Mouse (Mus musculus): ENCODE measurements around the gene Adgrg3. TPM values are rescaled to one million over a fixed set of nuclear protein-coding genes. Genes with fewer than 3 reads are reported as not detected.

Gene Adgrg3
- polyA plus RNA-seq, 1 experiment from 2014 or later: 2.8 TPM

DNA sequence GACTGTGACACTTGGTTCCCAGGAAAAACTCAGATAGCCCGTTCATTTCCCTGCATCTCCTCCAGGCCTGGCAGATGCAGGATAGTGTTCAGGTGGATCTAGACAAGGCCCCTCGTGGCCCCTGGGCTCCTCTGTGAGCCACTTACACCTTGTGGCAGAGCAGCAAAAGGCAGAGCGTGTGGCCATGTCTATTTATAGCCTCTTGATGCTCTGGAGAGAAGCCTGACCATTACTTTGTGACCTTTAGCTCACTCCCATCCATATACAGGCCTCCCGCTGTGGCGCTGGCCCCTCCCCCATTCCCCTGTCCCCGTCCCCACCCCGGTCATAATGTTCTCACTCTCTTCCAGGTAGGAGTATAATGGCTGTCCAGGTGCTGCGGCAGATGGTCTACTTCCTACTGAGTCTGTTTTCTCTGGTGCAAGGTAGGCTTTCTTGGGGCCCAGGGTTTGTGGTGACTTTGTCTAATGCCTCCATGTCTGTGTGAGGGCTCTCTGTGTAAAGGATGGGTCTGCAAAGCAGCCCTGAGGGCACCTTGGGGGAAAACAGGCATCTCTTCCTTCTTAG lies 15.3 kb upstream of the Adgrg3 start:
- Histone ChIP-seq H3K4me2 (no peak overlapping the region), H3K9me3 (ENCODE audit: control insufficient read depth, low read length) (no peaks in the 10 kb centered on the region), H3K9ac (ENCODE audit: low read length) (no peak overlapping the region), H3K4me3 (ENCODE audit: low read depth, low read length) (no peak overlapping the region), H3K36me3 (ENCODE audit: control insufficient read depth, insufficient read depth, low read length) (peaks cover 38% of the 10 kb centered on the region), H3K27me3 (ENCODE audit: control insufficient read depth, insufficient read depth, low read length) (no peaks in the 10 kb centered on the region), H3K27ac (ENCODE audit: low read depth, low read length) (no peak overlapping the region), H3K4me1 (ENCODE audit: control insufficient read depth, insufficient read depth, low read length) (peaks cover 49% of the 10 kb centered on the region)
- WGBS: 69% methylated on average over 8 of the region's 8 CpGs
- no peak; the same call in 1 of the 2 replicates for ATAC-seq (ENCODE audit: low FRiP score)
- DNase-seq (ENCODE audit: low spot score, missing footprints): no peak

DNA sequence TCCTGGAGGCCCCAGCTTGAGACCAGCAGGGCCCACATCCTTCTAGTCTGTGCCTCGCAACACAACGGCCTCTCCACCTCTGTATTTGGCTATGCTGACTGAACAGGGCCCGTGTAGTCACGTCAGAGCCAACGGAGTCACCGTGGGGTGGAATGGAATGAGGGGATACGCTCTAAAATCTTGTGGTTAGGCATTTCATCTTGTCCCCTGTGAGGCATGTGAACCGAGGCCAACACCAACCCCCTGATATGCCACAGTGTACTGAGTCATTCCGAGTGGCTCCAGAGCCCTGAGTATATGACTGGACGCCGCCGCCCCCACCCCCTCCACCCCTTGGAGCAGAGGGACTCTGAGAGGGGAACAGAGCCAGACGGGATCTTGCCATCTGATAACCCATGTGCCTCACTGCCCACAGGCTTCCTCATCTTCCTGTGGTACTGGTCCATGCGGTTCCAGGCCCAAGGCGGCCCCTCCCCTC lies 5.0 kb upstream of the Adgrg3 start:
- Histone ChIP-seq H3K27ac (ENCODE audit: low read depth, low read length) (no peak overlapping the region), H3K9ac (ENCODE audit: low read length) (no peak overlapping the region), H3K4me3 (ENCODE audit: low read depth, low read length) (no peak overlapping the region), H3K9me3 (ENCODE audit: control insufficient read depth, low read length) (no peaks in the 10 kb centered on the region), H3K4me1 (ENCODE audit: control insufficient read depth, insufficient read depth, low read length) (no peaks in the 10 kb centered on the region), H3K4me2 (no peak overlapping the region), H3K27me3 (ENCODE audit: control insufficient read depth, insufficient read depth, low read length) (no peaks in the 10 kb centered on the region), H3K36me3 (ENCODE audit: control insufficient read depth, insufficient read depth, low read length) (peaks cover 57% of the 10 kb centered on the region)
- DNase-seq (ENCODE audit: low spot score, missing footprints): no peak
- 86% methylated on average over 15 of the region's 15 CpGs for WGBS
- ATAC-seq (ENCODE audit: low FRiP score): no peak

DNA sequence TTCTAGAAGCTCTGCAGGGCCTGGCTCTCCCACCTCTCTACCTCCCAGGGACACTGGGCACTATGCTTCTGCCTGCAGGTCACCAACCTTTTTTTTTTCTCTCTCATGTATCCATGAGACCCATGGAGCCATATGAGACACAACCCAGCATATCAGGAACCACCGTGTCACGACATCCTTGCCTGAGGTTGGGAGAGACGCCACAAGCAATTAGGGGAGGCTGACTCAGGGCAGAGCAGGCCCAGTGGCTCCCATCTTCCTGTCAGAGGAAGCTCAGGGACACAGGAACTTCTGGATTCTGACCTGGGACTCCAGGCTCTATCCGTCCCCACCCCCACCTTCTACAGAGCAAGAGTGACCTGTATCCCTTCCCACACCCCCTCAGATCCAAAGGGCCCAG lies 1.6 kb upstream of the Adgrg3 start:
- no peak for ATAC-seq (ENCODE audit: low FRiP score)
- no peak overlapping the region for H3K4me2 ChIP-seq
- WGBS: 82% methylated on average over 4 of the region's 4 CpGs
- H3K36me3 ChIP-seq (ENCODE audit: control insufficient read depth, insufficient read depth, low read length): peaks cover 32% of the 10 kb centered on the region
- no peaks in the 10 kb centered on the region for H3K27me3 ChIP-seq (ENCODE audit: control insufficient read depth, insufficient read depth, low read length)
- no peak overlapping the region for H3K4me3 ChIP-seq (ENCODE audit: low read depth, low read length)
- H3K4me1 ChIP-seq (ENCODE audit: control insufficient read depth, insufficient read depth, low read length): no peaks in the 10 kb centered on the region
- H3K9ac ChIP-seq (ENCODE audit: low read length): no peak overlapping the region
- no peak for DNase-seq (ENCODE audit: low spot score, missing footprints)
- H3K9me3 ChIP-seq (ENCODE audit: control insufficient read depth, low read length): no peaks in the 10 kb centered on the region
- H3K27ac ChIP-seq (ENCODE audit: low read depth, low read length): no peak overlapping the region; the same call in 1 of the 2 replicates

DNA sequence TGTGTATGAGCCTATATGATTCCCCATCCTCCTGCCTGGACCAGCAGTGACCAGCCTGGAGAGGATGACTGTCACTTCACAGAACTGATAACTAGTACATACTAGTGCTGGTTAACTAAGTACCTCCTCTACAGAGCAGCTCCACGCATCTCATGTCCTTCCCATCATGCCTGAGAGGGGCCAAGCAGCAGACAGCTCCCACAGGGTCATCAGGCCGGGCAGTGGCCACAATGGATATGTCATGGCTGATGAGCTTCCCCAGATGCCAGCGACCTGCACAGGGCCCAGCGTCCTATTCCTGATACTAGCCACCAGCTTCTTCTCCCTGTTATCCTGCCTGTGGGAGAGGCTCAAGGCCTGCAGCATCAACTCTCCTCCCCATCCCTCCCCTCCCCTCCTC lies 808 bp upstream of the Adgrg3 start:
- H3K36me3 ChIP-seq (ENCODE audit: control insufficient read depth, insufficient read depth, low read length): peaks cover 26% of the 10 kb centered on the region
- no peak overlapping the region for H3K4me3 ChIP-seq (ENCODE audit: low read depth, low read length)
- H3K4me1 ChIP-seq (ENCODE audit: control insufficient read depth, insufficient read depth, low read length): no peaks in the 10 kb centered on the region
- no peak overlapping the region for H3K4me2 ChIP-seq
- no peaks in the 10 kb centered on the region for H3K9me3 ChIP-seq (ENCODE audit: control insufficient read depth, low read length)
- no peak overlapping the region for H3K27ac ChIP-seq (ENCODE audit: low read depth, low read length)
- H3K27me3 ChIP-seq (ENCODE audit: control insufficient read depth, insufficient read depth, low read length): no peaks in the 10 kb centered on the region
- peak; percentile 44; the same call in 1 of the 2 replicates for ATAC-seq (ENCODE audit: low FRiP score)
- DNase-seq (ENCODE audit: low spot score, missing footprints): no peak
- H3K9ac ChIP-seq (ENCODE audit: low read length): no peak overlapping the region
- 61% methylated on average over 4 of the region's 4 CpGs for WGBS

DNA sequence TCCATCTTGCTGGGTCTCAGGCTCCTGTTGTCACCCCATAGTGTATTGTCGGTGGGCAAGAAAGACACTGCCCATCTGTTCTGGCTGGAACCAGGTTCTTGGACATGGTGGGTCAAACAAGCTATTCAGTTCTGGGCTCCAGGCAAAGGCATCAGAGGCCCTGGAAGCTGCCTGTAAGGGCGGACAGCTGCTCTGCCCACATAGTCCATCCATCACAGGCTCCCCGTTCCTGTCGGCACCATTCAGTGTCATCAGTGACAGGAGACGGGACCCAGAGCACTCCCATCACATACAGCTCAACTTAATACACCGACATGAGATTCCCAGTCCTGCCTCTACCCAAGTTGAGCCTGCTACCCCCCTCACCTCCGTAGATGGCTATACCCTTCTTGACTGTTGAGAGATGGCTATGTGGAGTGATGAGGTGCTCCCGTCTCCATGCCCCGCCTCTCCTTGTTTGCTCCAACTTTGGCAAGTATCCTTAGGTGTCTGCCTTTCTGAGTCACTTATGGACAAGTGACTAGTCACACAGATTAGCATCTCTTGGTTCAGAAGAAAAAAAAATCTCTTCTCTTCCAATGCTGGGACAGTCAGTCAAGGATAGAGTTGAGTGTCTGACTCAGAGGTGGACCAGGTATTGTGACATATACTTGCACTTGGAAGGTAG lies 610 bp downstream of the Adgrg3 start:
- Histone ChIP-seq H3K4me2 (no peak overlapping the region), H3K4me3 (ENCODE audit: low read depth, low read length) (no peak overlapping the region), H3K36me3 (ENCODE audit: control insufficient read depth, insufficient read depth, low read length) (peaks cover 11% of the 10 kb centered on the region), H3K27ac (ENCODE audit: low read depth, low read length) (no peak overlapping the region), H3K4me1 (ENCODE audit: control insufficient read depth, insufficient read depth, low read length) (peaks cover 1% of the 10 kb centered on the region; the same call in 1 of the 2 replicates), H3K27me3 (ENCODE audit: control insufficient read depth, insufficient read depth, low read length) (no peaks in the 10 kb centered on the region), H3K9ac (ENCODE audit: low read length) (no peak overlapping the region), H3K9me3 (ENCODE audit: control insufficient read depth, low read length) (no peaks in the 10 kb centered on the region)
- 88% methylated on average over 9 of the region's 9 CpGs for WGBS
- ATAC-seq (ENCODE audit: low FRiP score) (no peak), DNase-seq (ENCODE audit: low spot score, missing footprints) (no peak)

DNA sequence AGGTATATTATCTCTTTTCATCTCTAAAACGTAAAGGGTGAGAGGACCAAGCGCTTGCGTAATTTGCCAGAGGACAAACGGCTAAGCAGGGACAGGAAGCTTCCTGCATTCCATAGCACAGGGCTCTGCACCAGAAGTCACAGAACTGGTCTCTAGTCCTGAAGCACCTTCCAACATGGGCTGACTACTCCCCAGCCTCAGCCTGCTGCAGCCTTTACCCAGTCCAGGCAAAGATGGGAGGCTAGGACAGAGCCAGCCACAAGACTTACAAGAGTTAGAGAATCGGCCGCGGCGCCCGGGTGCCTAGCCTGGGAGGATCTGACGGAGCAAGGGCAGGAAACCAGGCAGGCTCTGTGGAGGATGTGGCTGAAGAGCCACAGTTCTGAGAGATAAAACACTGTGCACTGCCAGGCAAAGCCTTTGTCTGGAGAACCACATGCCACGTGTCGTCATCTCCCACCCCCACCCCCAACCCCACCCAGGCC lies 2.8 kb downstream of the Adgrg3 start:
- no peak for ATAC-seq (ENCODE audit: low FRiP score)
- Histone ChIP-seq H3K9ac (ENCODE audit: low read length) (no peak overlapping the region), H3K9me3 (ENCODE audit: control insufficient read depth, low read length) (no peaks in the 10 kb centered on the region; the same call in 1 of the 2 replicates), H3K27me3 (ENCODE audit: control insufficient read depth, insufficient read depth, low read length) (no peaks in the 10 kb centered on the region), H3K27ac (ENCODE audit: low read depth, low read length) (no peak overlapping the region), H3K4me3 (ENCODE audit: low read depth, low read length) (no peak overlapping the region), H3K4me1 (ENCODE audit: control insufficient read depth, insufficient read depth, low read length) (peaks cover 3% of the 10 kb centered on the region; the same call in 1 of the 2 replicates), H3K4me2 (no peak overlapping the region), H3K36me3 (ENCODE audit: control insufficient read depth, insufficient read depth, low read length) (no peaks in the 10 kb centered on the region)
- WGBS: 77% methylated on average over 12 of the region's 12 CpGs
- DNase-seq (ENCODE audit: low spot score, missing footprints): no peak

DNA sequence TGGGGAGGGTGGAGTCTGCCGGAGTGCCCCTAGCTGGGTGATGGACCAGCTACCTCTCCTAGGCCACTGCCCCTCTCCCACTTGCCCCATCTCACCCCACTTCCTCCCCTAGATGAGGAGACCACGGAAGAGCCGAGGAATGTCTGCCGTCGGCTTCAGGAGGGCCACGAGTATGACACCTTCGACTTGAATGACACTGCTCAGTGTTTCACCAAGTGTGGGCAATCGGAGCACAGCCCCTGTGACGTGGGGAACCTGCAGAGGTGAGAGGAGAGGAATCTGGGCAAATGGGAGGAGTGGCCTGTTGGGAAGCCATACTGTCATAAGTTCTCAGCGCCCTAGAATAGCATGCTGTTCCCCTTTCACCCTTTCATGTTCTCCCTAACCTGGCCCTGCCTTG lies 3.3 kb downstream of the Adgrg3 start:
- 84% methylated on average over 10 of the region's 10 CpGs for WGBS
- peaks cover 3% of the 10 kb centered on the region; the same call in 1 of the 2 replicates for H3K9me3 ChIP-seq (ENCODE audit: control insufficient read depth, low read length)
- no peak for ATAC-seq (ENCODE audit: low FRiP score)
- DNase-seq (ENCODE audit: low spot score, missing footprints): no peak
- no peaks in the 10 kb centered on the region for H3K27me3 ChIP-seq (ENCODE audit: control insufficient read depth, insufficient read depth, low read length)
- no peak overlapping the region for H3K4me2 ChIP-seq
- H3K36me3 ChIP-seq (ENCODE audit: control insufficient read depth, insufficient read depth, low read length): no peaks in the 10 kb centered on the region
- H3K4me3 ChIP-seq (ENCODE audit: low read depth, low read length): no peak overlapping the region
- H3K9ac ChIP-seq (ENCODE audit: low read length): no peak overlapping the region
- H3K27ac ChIP-seq (ENCODE audit: low read depth, low read length): no peak overlapping the region
- peaks cover 3% of the 10 kb centered on the region; the same call in 1 of the 2 replicates for H3K4me1 ChIP-seq (ENCODE audit: control insufficient read depth, insufficient read depth, low read length)

DNA sequence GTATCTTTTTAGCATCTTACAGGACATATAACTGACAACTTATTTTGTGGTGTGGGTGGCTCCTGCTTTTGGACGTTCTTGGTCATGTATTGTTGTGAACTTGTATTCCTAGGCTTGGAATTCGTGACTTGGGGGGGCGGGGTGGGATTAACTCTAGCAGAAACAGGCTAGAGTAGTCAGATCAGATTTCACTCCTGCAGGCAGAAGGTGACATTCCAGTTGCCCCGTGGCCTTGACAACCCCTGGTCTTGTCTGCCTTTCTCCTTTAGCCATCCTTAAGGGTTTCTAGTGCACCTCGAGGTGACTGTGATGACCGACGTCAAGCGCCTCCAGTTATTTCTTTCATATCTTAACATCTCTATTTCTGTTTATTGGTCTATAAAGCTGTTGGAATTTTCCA lies 5.7 kb downstream of the Adgrg3 start:
- Histone ChIP-seq H3K9ac (ENCODE audit: low read length) (no peak overlapping the region), H3K9me3 (ENCODE audit: control insufficient read depth, low read length) (peaks cover 3% of the 10 kb centered on the region; the same call in 1 of the 2 replicates), H3K4me1 (ENCODE audit: control insufficient read depth, insufficient read depth, low read length) (peaks cover 3% of the 10 kb centered on the region; the same call in 1 of the 2 replicates), H3K27ac (ENCODE audit: low read depth, low read length) (no peak overlapping the region), H3K36me3 (ENCODE audit: control insufficient read depth, insufficient read depth, low read length) (no peaks in the 10 kb centered on the region), H3K27me3 (ENCODE audit: control insufficient read depth, insufficient read depth, low read length) (no peaks in the 10 kb centered on the region), H3K4me2 (peak overlapping the region; percentile 12; the same call in 1 of the 2 replicates), H3K4me3 (ENCODE audit: low read depth, low read length) (no peak overlapping the region)
- 13% methylated on average over 8 of the region's 8 CpGs for WGBS
- no peak for DNase-seq (ENCODE audit: low spot score, missing footprints)
- ATAC-seq (ENCODE audit: low FRiP score): no peak

DNA sequence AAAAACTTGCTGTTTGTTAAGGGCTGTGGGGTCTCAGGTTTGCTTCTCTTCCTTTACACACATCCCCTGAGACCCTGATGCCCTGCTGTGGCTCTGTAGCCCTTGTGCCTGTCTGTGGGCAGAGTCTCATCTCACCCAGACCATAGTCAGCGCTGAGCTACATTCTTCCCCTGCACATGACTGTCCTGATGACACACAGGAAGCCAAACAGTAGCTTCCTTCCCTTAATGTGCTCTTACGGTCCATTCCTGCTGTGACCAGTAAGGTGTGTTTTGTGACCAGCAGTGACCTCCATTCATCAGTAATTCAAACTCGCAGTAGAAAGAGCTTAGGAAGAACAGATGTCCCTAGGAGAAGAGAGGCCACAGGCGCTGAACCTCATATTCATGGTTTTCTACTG lies 6.9 kb downstream of the Adgrg3 start:
- no peaks in the 10 kb centered on the region for H3K27me3 ChIP-seq (ENCODE audit: control insufficient read depth, insufficient read depth, low read length)
- H3K36me3 ChIP-seq (ENCODE audit: control insufficient read depth, insufficient read depth, low read length): no peaks in the 10 kb centered on the region
- WGBS: 76% methylated on average over 4 of the region's 4 CpGs
- ATAC-seq (ENCODE audit: low FRiP score) (no peak), DNase-seq (ENCODE audit: low spot score, missing footprints) (no peak)
- no peak overlapping the region for H3K4me2 ChIP-seq
- peaks cover 3% of the 10 kb centered on the region; the same call in 1 of the 2 replicates for H3K9me3 ChIP-seq (ENCODE audit: control insufficient read depth, low read length)
- peaks cover 3% of the 10 kb centered on the region; the same call in 1 of the 2 replicates for H3K4me1 ChIP-seq (ENCODE audit: control insufficient read depth, insufficient read depth, low read length)
- no peak overlapping the region for H3K9ac ChIP-seq (ENCODE audit: low read length)
- no peak overlapping the region for H3K27ac ChIP-seq (ENCODE audit: low read depth, low read length)
- no peak overlapping the region for H3K4me3 ChIP-seq (ENCODE audit: low read depth, low read length)

All from midbrain, embryonic 11.5 days (tissue).